In genomic region chr12:103242591-103243025, GRCm38 (mm10) we compare ENCODE assay signal across 9 mouse cellular contexts. TPM values are rescaled to one million over a fixed set of nuclear protein-coding genes. Genes with fewer than 3 reads are reported as not detected.
DNase-seq lines count a peak whose midpoint lies in the region; ATAC-seq lines count a peak whose summit lies in the region.
"Had no signal": no experiment of that assay in that cellular context is flagged by ENCODE, and none has a peak within 500 bp of the region (broad histone marks: within the 10 kb centered on the region; RNA-seq: fewer than 3 reads in every experiment).

No protein-coding gene starts in this region.

- H3K4me3 ChIP-seq in hindbrain, embryonic 13.5 days: peak overlapping the region; percentile 71

- H3K4me1 ChIP-seq in hindbrain, embryonic 13.5 days (replicated peaks): peaks cover 24% of the 10 kb centered on the region

- ATAC-seq in hindbrain, embryonic 13.5 days (ENCODE audit: low FRiP score): peak; percentile 81

- no peaks in the 10 kb centered on the region for H3K9me3 ChIP-seq in hindbrain, embryonic 13.5 days

- whole genome bisulfite sequencing in hindbrain, embryonic 13.5 days: under 1% methylated on average over 34 of the region's 34 CpGs

- DNase-seq in MN1 (ENCODE audit: low spot score): peak; percentile 80
- DNase-seq in cerebellum, postnatal 10 days: peak; percentile 70 to 71
- DNase-seq in frontal cortex, postnatal 25 days (ENCODE audit: low spot score in 2 of 2): peak; percentile 25 to 27
- peak; percentile 36 for DNase-seq in left cerebral cortex, adult 11 months (ENCODE audit: low spot score)
- DNase-seq in lung, postnatal 10 days: peak; percentile 60
- DNase-seq in right cerebral cortex, adult 2 months (ENCODE audit: low spot score in 2 of 2): peak; percentile 64 to 72
- DNase-seq in spleen, postnatal 10 days (ENCODE audit: low spot score in 2 of 2): no peak

- H3K36me3 ChIP-seq in hindbrain, embryonic 13.5 days: no peaks in the 10 kb centered on the region

- peak overlapping the region; percentile 96 for H3K4me2 ChIP-seq in hindbrain, embryonic 13.5 days

- H3K9ac ChIP-seq in hindbrain, embryonic 13.5 days: peak overlapping the region; percentile 82

- H3K27me3 ChIP-seq in hindbrain, embryonic 13.5 days: peaks cover 52% of the 10 kb centered on the region

- peak overlapping the region; percentile 76 for H3K27ac ChIP-seq in hindbrain, embryonic 13.5 days
- H3K27ac ChIP-seq: macrophage had no signal

RNA-seq across cellular contexts. Expression of gene Prima1, which starts 0.7 kb away (rescaled TPM):
- polyA plus RNA-seq in hindbrain, embryonic 13.5 days (2015; fragmentation: Nextera tagmentation; extraction: Ambion mirVana): 1.3 and 1.7 TPM in 2 replicates
- polyA plus RNA-seq: macrophage had no signal

Comparison
In these comparisons a context has a peak if more than half of its experiments do, and no peak if none do; other contexts are left out.
1. DNase-seq: peak in MN1 (single experiment), cerebellum, postnatal 10 days (2 of 2), frontal cortex, postnatal 25 days (2 of 2), left cerebral cortex, adult 11 months (single experiment), lung, postnatal 10 days (single experiment) and right cerebral cortex, adult 2 months (2 of 2); none in spleen, postnatal 10 days (0 of 2).